Mouse (Mus musculus): ENCODE measurements around the gene Itih2.

GRCm38 (mm10) chr2:10119276-10119675, 11.9 kb downstream of the Itih2 start:
- no peak for TF ChIP-seq CTCF (IDR thresholded peaks at IDR 0.05; ENCODE audit: low read depth, low read length)
- no peak for TF ChIP-seq POLR2A (IDR thresholded peaks at IDR 0.05; ENCODE audit: extremely low read depth, insufficient read depth, low read length)
